Mouse (Mus musculus) embryonic facial prominence, embryonic 11.5 days (tissue): Measurements from ENCODE around the gene Nploc4. TPM values are rescaled to one million over a fixed set of nuclear protein-coding genes. Genes with fewer than 3 reads are reported as not detected.

Experiments
- ATAC-seq: fragments of 200-750 bp; cut with Nextera tagmentation; replicated peaks from 2 replicates; pipeline ENCODE4 v1.8.0; 2017; ENCODE audit warnings: low read depth; ENCODE audit not compliant: insufficient number of reproducible peaks, low FRiP score, low TSS enrichment
- DNase-seq: peaks from one replicate; pipeline ENCODE4 v3.0.0-alpha.2; 2015; ENCODE audit warnings: low spot score
- H3K27ac ChIP-seq: fragments of 300-500 bp; sonication (generic); replicated peaks from 2 replicates; pipeline ENCODE4 v1.5.1; 2014; ENCODE audit warnings: mild to moderate bottlenecking, low read depth, low read length, control low read depth
- H3K27me3 ChIP-seq: fragments of 300-500 bp; sonication (generic); 2 replicates; pipeline ENCODE4 v1.6.1; 2014; ENCODE audit warnings: mild to moderate bottlenecking, low read length, moderate library complexity, mixed read lengths; ENCODE audit not compliant: control insufficient read depth, insufficient read depth
- H3K36me3 ChIP-seq: fragments of 300-500 bp; sonication (generic); replicated peaks from 2 replicates; pipeline ENCODE4 v1.6.1; 2014; ENCODE audit warnings: low read depth, mild to moderate bottlenecking, low read length, moderate library complexity, mixed read lengths; ENCODE audit not compliant: control insufficient read depth, insufficient read depth
- H3K4me1 ChIP-seq: fragments of 300-500 bp; sonication (generic); 2 replicates; pipeline ENCODE4 v1.6.1; 2014; ENCODE audit warnings: low read length, mixed read lengths; ENCODE audit not compliant: control insufficient read depth, insufficient read depth
- H3K4me2 ChIP-seq: fragments of 300-500 bp; sonication (generic); 2 replicates; pipeline ENCODE4 v1.6.1; 2014; ENCODE audit warnings: low read depth, mild to moderate bottlenecking, control low read depth, low read length, moderate library complexity
- H3K4me3 ChIP-seq: fragments of 300-500 bp; sonication (generic); 2 replicates; pipeline ENCODE4 v1.5.1; 2014; ENCODE audit warnings: low read depth, low read length, control low read depth
- H3K9ac ChIP-seq: fragments of 300-500 bp; sonication (generic); replicated peaks from 2 replicates; pipeline ENCODE4 v1.6.1; 2014; ENCODE audit warnings: mild to moderate bottlenecking, control low read depth, low read length
- H3K9me3 ChIP-seq: fragments of 300-500 bp; sonication (generic); replicated peaks from 2 replicates; pipeline ENCODE4 v1.6.1; 2016; ENCODE audit warnings: mild to moderate bottlenecking, low read length, inconsistent platforms, mixed read lengths; ENCODE audit not compliant: control insufficient read depth
- WGBS: fragments of 180-500 bp; shearing (Covaris S2); extraction: QIAGEN DNeasy Blood & Tissue Kit; methylation state at CpG from one replicate; pipeline ENCODE4 v1.1.7; 2014; 5-methylcytosine and 5-hydroxymethylcytosine counted together
- polyA plus RNA-seq: library from polyadenylated mRNA; unstranded; fragments of >200 nt; fragmentation: Nextera tagmentation; extraction: Ambion mirVana; gene quantifications from 2 replicates; pipeline ENCODE4 v1.2.1, GENCODE M21; 2014

Gene Nploc4
- polyA plus RNA-seq, 1 experiment from 2014 or later, result 42.5 TPM

- H3K36me3 ChIP-seq, result no peaks in the 10 kb centered on the region
- ATAC-seq (no peak), DNase-seq (no peak)
- no peak within 1 kb of the TSS for H3K4me3 ChIP-seq
- no peak within 1 kb of the TSS for H3K9ac ChIP-seq
- no peak within 1 kb of the TSS for H3K4me2 ChIP-seq
- 61% methylated on average over 10 of the region's 10 CpGs for WGBS
- H3K27ac ChIP-seq, result no peak within 1 kb of the TSS
- peaks cover 9% of the 10 kb centered on the region for H3K4me1 ChIP-seq
- H3K27me3 ChIP-seq, result no peaks in the 10 kb centered on the region
- H3K9me3 ChIP-seq, result no peaks in the 10 kb centered on the region
Measured at GRCm38 (mm10) chr11:120361295-120361694, 76.2 kb downstream of the Nploc4 start, which contains the start of gene Fscn2. Gene Fscn2, plus strand, starts transcription at chr11:120361534.

GRCm38 (mm10) chr11:120360755-120361154 lies 76.8 kb downstream of the Nploc4 start:
- Histone ChIP-seq H3K9ac (no peak overlapping the region), H3K4me3 (no peak overlapping the region), H3K27me3 (no peaks in the 10 kb centered on the region), H3K9me3 (no peaks in the 10 kb centered on the region), H3K36me3 (no peaks in the 10 kb centered on the region), H3K4me2 (no peak overlapping the region), H3K4me1 (peaks cover 9% of the 10 kb centered on the region), H3K27ac (no peak overlapping the region)
- 63% methylated on average over 5 of the region's 5 CpGs for WGBS
- DNase-seq (no peak), ATAC-seq (no peak)

GRCm38 (mm10) chr11:120360062-120360461 lies 77.4 kb downstream of the Nploc4 start:
- Histone ChIP-seq H3K36me3 (no peaks in the 10 kb centered on the region), H3K9ac (no peak overlapping the region), H3K4me2 (no peak overlapping the region), H3K27me3 (no peaks in the 10 kb centered on the region), H3K4me3 (no peak overlapping the region), H3K27ac (no peak overlapping the region), H3K9me3 (no peaks in the 10 kb centered on the region), H3K4me1 (peaks cover 9% of the 10 kb centered on the region)
- WGBS, result 39% methylated on average over 8 of the region's 8 CpGs
- no peak for ATAC-seq
- no peak for DNase-seq

GRCm38 (mm10) chr11:120359391-120359790 lies 78.1 kb downstream of the Nploc4 start:
- Histone ChIP-seq H3K27me3 (no peaks in the 10 kb centered on the region), H3K4me2 (no peak overlapping the region), H3K4me1 (peaks cover 9% of the 10 kb centered on the region), H3K4me3 (no peak overlapping the region), H3K36me3 (no peaks in the 10 kb centered on the region), H3K9ac (no peak overlapping the region; the same call in 1 of the 2 replicates), H3K9me3 (no peaks in the 10 kb centered on the region), H3K27ac (no peak overlapping the region)
- DNase-seq, result no peak
- WGBS, result 83% methylated on average over 6 of the region's 6 CpGs
- no peak for ATAC-seq

GRCm38 (mm10) chr11:120357791-120358401 lies 79.6 kb downstream of the Nploc4 start:
- Histone ChIP-seq H3K4me2 (no peak overlapping the region; the same call in 1 of the 2 replicates), H3K36me3 (no peaks in the 10 kb centered on the region), H3K9ac (peak overlapping the region; percentile 46), H3K27ac (peak overlapping the region; percentile 85), H3K27me3 (no peaks in the 10 kb centered on the region), H3K9me3 (no peaks in the 10 kb centered on the region), H3K4me3 (no peak overlapping the region), H3K4me1 (peaks cover 9% of the 10 kb centered on the region)
- DNase-seq, result peak; percentile 86
- 18% methylated on average over 10 of the region's 10 CpGs for WGBS
- ATAC-seq, result peak; percentile 69

GRCm38 (mm10) chr11:120356900-120357299 lies 80.6 kb downstream of the Nploc4 start:
- no peaks in the 10 kb centered on the region for H3K27me3 ChIP-seq
- H3K27ac ChIP-seq, result no peak overlapping the region
- DNase-seq (no peak), ATAC-seq (no peak)
- no peaks in the 10 kb centered on the region for H3K36me3 ChIP-seq
- no peak overlapping the region for H3K4me2 ChIP-seq
- no peak overlapping the region for H3K4me3 ChIP-seq
- H3K9ac ChIP-seq, result no peak overlapping the region
- peaks cover 9% of the 10 kb centered on the region for H3K4me1 ChIP-seq
- 87% methylated on average over 4 of the region's 4 CpGs for WGBS
- H3K9me3 ChIP-seq, result no peaks in the 10 kb centered on the region

- H3K27me3 ChIP-seq, result no peaks in the 10 kb centered on the region
- ATAC-seq, result no peak
- no peak overlapping the region for H3K4me3 ChIP-seq
- H3K9me3 ChIP-seq, result no peaks in the 10 kb centered on the region
- no peak for DNase-seq
- no peak overlapping the region for H3K27ac ChIP-seq
- no peak overlapping the region for H3K4me2 ChIP-seq
- no peak overlapping the region for H3K9ac ChIP-seq
- H3K4me1 ChIP-seq, result peaks cover 10% of the 10 kb centered on the region
- 83% methylated on average over 15 of the region's 15 CpGs for WGBS
- no peaks in the 10 kb centered on the region for H3K36me3 ChIP-seq
Measured at GRCm38 (mm10) chr11:120356319-120356840, 81.1 kb downstream of the Nploc4 start.

GRCm38 (mm10) chr11:120355277-120356039 lies 82.0 kb downstream of the Nploc4 start:
- Histone ChIP-seq H3K36me3 (no peaks in the 10 kb centered on the region), H3K9ac (no peak overlapping the region), H3K27ac (no peak overlapping the region), H3K9me3 (no peaks in the 10 kb centered on the region), H3K4me3 (no peak overlapping the region), H3K4me2 (no peak overlapping the region), H3K4me1 (peaks cover 14% of the 10 kb centered on the region), H3K27me3 (no peaks in the 10 kb centered on the region)
- 69% methylated on average over 5 of the region's 5 CpGs for WGBS
- DNase-seq (no peak), ATAC-seq (no peak)
